Mouse (Mus musculus) liver, adult 2 months (tissue): ENCODE measurements at regions not wholly inside any gene's neighbourhood (a gene's known extent, or its start where the extent isn't known, plus 50 kb on each side); places are given as distances from the start of the nearest gene placed in this dataset.
A peak's percentile ranks its signal among the peaks of the same experiment; 100 is the strongest.
"Not testable (repeated sequence)": the region's sequence is repeated elsewhere in the genome, so short reads cannot be mapped to it uniquely, and the experiment has no call there.

ENCODE experiments used
- DNase-seq: peaks from one replicate; pipeline ENCODE4 v3.0.0-alpha.2; 2011; ENCODE audit warnings: low read depth, low spot score; ENCODE audit errors: extremely low read depth
- H3K27ac ChIP-seq: fragments of 200-500 bp; replicated peaks from 2 replicates; pipeline ENCODE4 v1.5.1; 2012; ENCODE audit warnings: low read depth, mild to moderate bottlenecking, control low read depth, inconsistent platforms, low read length; ENCODE audit not compliant: insufficient read depth
- H3K27me3 ChIP-seq: fragments of 200-500 bp; 2 replicates; pipeline ENCODE4 v1.6.1; 2012; ENCODE audit warnings: mild to moderate bottlenecking, moderate library complexity, low read length, inconsistent platforms; ENCODE audit not compliant: control insufficient read depth, insufficient read depth
- H3K36me3 ChIP-seq: fragments of 200-500 bp; 2 replicates; pipeline ENCODE4 v1.6.1; 2012; ENCODE audit warnings: low read length, inconsistent platforms; ENCODE audit not compliant: control insufficient read depth, insufficient read depth
- H3K4me1 ChIP-seq: fragments of 200-500 bp; 2 replicates; pipeline ENCODE4 v1.6.1; 2011; ENCODE audit warnings: low read length; ENCODE audit not compliant: control insufficient read depth, insufficient read depth
- H3K4me3 ChIP-seq: fragments of 200-500 bp; 2 replicates; pipeline ENCODE4 v1.5.1; 2011; ENCODE audit warnings: low read depth, mild to moderate bottlenecking, control low read depth, low read length, moderate library complexity; ENCODE audit not compliant: insufficient read depth
- H3K79me2 ChIP-seq: fragments of 200-500 bp; 2 replicates; pipeline ENCODE4 v1.6.1; 2012; ENCODE audit warnings: inconsistent platforms, mild to moderate bottlenecking, low read length, moderate library complexity; ENCODE audit not compliant: control insufficient read depth, insufficient read depth
- H3K9ac ChIP-seq: fragments of 200-500 bp; 2 replicates; pipeline ENCODE4 v1.6.1; 2012; ENCODE audit warnings: low read depth, mild to moderate bottlenecking, control low read depth, inconsistent platforms, low read length
- WGBS: fragments of 180-500 bp; shearing (Covaris S2); methylation state at CpG from one replicate; pipeline ENCODE4 v1.1.7; 2018; 5-methylcytosine and 5-hydroxymethylcytosine counted together

GRCm38 (mm10) chr12:20196386-20196785 is 242.1 kb downstream of the Gm21863 start:
- not testable (repeated sequence) for H3K4me3 ChIP-seq, H3K4me1 ChIP-seq, H3K36me3 ChIP-seq, DNase-seq, H3K27ac ChIP-seq, H3K79me2 ChIP-seq, H3K27me3 ChIP-seq, H3K9ac ChIP-seq
- 1% methylated on average over 41 of the region's 42 CpGs for WGBS

GRCm38 (mm10) chr12:20196905-20197304 is 242.6 kb downstream of the Gm21863 start:
- 2% methylated on average over 37 of the region's 37 CpGs for WGBS
- H3K27ac ChIP-seq, H3K79me2 ChIP-seq, DNase-seq, H3K9ac ChIP-seq, H3K4me3 ChIP-seq, H3K36me3 ChIP-seq, H3K27me3 ChIP-seq, H3K4me1 ChIP-seq: not testable (repeated sequence)

GRCm38 (mm10) chr12:20223921-20224320 is 269.6 kb downstream of the Gm21863 start:
- H3K36me3 ChIP-seq, H3K4me3 ChIP-seq, H3K79me2 ChIP-seq, H3K4me1 ChIP-seq, DNase-seq, H3K27me3 ChIP-seq, H3K9ac ChIP-seq, H3K27ac ChIP-seq: not testable (repeated sequence)
- 59% methylated on average over 1 of the region's 1 CpGs for WGBS

- not testable (repeated sequence) for H3K9ac ChIP-seq, H3K4me1 ChIP-seq, H3K36me3 ChIP-seq, H3K27ac ChIP-seq, H3K4me3 ChIP-seq, H3K79me2 ChIP-seq
- H3K27me3 ChIP-seq = peaks cover 10% of the 10 kb centered on the region; the same call in 1 of the 2 replicates
- 80% methylated on average over 9 of the region's 9 CpGs for WGBS
- DNase-seq = peak; percentile 0
These were observed 272.5 kb downstream of the Gm21863 start for GRCm38 (mm10) chr12:20226831-20227230.

- not testable (repeated sequence) for H3K4me1 ChIP-seq, H3K36me3 ChIP-seq, H3K9ac ChIP-seq, H3K27ac ChIP-seq, H3K4me3 ChIP-seq, H3K79me2 ChIP-seq
- WGBS = 74% methylated on average over 21 of the region's 21 CpGs
- peak; percentile 0 for DNase-seq
- peaks cover 11% of the 10 kb centered on the region; the same call in 1 of the 2 replicates for H3K27me3 ChIP-seq
These were observed 273.3 kb downstream of the Gm21863 start for GRCm38 (mm10) chr12:20227427-20228160.

- not testable (repeated sequence) for H3K79me2 ChIP-seq, H3K36me3 ChIP-seq, H3K9ac ChIP-seq, H3K27ac ChIP-seq, H3K4me1 ChIP-seq, H3K4me3 ChIP-seq
- WGBS = 67% methylated on average over 21 of the region's 21 CpGs
- peak; percentile 0 for DNase-seq
- peaks cover 17% of the 10 kb centered on the region; the same call in 1 of the 2 replicates for H3K27me3 ChIP-seq
These were observed 274.2 kb downstream of the Gm21863 start for GRCm38 (mm10) chr12:20228321-20228999.

GRCm38 (mm10) chr12:20229441-20229840 is 275.1 kb downstream of the Gm21863 start:
- H3K4me3 ChIP-seq, H3K9ac ChIP-seq, H3K4me1 ChIP-seq, H3K36me3 ChIP-seq, H3K27ac ChIP-seq, H3K79me2 ChIP-seq, DNase-seq: not testable (repeated sequence)
- 74% methylated on average over 8 of the region's 8 CpGs for WGBS
- peaks cover 17% of the 10 kb centered on the region; the same call in 1 of the 2 replicates for H3K27me3 ChIP-seq
